Mouse (Mus musculus) erythroblast, embryonic 14.5 days (primary cell): Measurements from ENCODE around the gene Tsc22d1.

ENCODE experiments used
- GATA1 ChIP-seq: IDR thresholded peaks from 2 replicates; pipeline ENCODE4 v1.6.1; 2012; ENCODE audit warnings: low read length, inconsistent platforms, mixed read lengths
- TAL1 ChIP-seq: IDR thresholded peaks from 3 replicates; pipeline ENCODE4 v1.6.1; 2012; ENCODE audit warnings: low read length, inconsistent platforms, mixed read lengths

DNA sequence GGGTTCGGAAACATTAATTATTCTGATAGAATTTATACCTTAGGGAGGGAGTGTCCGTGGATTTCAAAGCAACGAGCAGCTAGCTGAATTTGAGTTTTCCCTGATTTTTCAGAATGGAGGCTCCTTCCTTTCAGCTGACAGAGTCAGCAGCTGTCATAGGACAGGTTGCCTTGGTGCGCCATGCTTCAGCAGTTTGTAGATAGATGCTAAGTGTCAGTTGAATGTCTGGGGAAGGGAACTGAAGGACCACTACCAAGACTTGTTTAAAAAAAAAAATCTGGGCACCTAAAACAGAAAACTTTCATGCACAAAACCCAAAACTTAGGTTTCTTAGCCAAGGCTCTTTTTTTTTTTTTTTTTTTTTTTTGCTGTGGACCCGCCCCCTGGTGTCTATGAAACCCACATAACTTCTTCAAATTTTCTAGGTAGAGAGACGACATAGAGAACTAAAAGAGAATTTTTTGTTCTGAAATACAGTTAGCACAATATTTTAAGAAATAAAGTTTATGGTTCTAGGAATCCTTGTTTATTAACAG lies 99.4 kb downstream of the Tsc22d1 start:
- TF ChIP-seq TAL1 (no peak), GATA1 (no peak)
